Mouse (Mus musculus) adrenal gland, postnatal 14 days (tissue): ENCODE data around the gene 4930595M18Rik. TPM values are rescaled to one million over a fixed set of nuclear protein-coding genes. Genes with fewer than 3 reads are reported as not detected.

Experiments used
- DNase-seq: peaks from one replicate; pipeline ENCODE4 v3.0.0; 2021; ENCODE audit warnings: mixed read lengths
- long read RNA-seq, 2 experiments: library from polyadenylated mRNA; stranded (forward); transcript quantifications; one replicate each; pipeline ENCODE4 v2.0.0; 2021
- total RNA-seq: library from RNA; stranded (reverse); gene quantifications from 2 replicates; pipeline ENCODE4 v1.2.3, GENCODE M21; 2021

4930595M18Rik gene
- total RNA-seq, result not detected in 2 replicates
- long read RNA-seq, experiment 1, result 0 reads
- long read RNA-seq, experiment 2, result 0 reads

- no peak for DNase-seq
Observed at GRCm38 (mm10) chrX:81458021-81458420, at the start of gene 4930595M18Rik. 4930595M18Rik (minus strand) TSS chrX:81458121.

- DNase-seq, result peak; percentile 8
Observed at GRCm38 (mm10) chrX:81472500-81472899, 14.6 kb upstream of the 4930595M18Rik start.
